Mouse (Mus musculus) layer of hippocampus, postnatal 36 days (tissue): ENCODE results near the gene Gm17334. TPM values are rescaled to one million over a fixed set of nuclear protein-coding genes. Genes with fewer than 3 reads are reported as not detected.
A peak's percentile ranks its signal among the peaks of the same experiment; 100 is the strongest.
"Not testable (repeated sequence)": the region's sequence is repeated elsewhere in the genome, so short reads cannot be mapped to it uniquely, and the experiment has no call there.

Source experiments
- DNase-seq, 2 experiments: peaks; one replicate each; pipeline ENCODE4 v3.0.0; 2022
- total RNA-seq, 2 experiments: library from RNA; stranded (reverse); gene quantifications; 2 replicates each; pipeline ENCODE4 v1.2.3; 2021

The Gm17334 gene
- total RNA-seq, 2 experiments from 2014 or later: 1.0 TPM

GRCm38 (mm10) chr11:53770125-53770791 lies 2.7 kb downstream of the Gm17334 start:
- peak; percentile 48 to 65 for DNase-seq

- DNase-seq: peak; percentile 78 to 83
Observed at GRCm38 (mm10) chr11:53769760-53770124, 3.2 kb downstream of the Gm17334 start, which contains the start of gene Irf1. Gene Irf1, plus strand, starts transcription at chr11:53770014.

DNA sequence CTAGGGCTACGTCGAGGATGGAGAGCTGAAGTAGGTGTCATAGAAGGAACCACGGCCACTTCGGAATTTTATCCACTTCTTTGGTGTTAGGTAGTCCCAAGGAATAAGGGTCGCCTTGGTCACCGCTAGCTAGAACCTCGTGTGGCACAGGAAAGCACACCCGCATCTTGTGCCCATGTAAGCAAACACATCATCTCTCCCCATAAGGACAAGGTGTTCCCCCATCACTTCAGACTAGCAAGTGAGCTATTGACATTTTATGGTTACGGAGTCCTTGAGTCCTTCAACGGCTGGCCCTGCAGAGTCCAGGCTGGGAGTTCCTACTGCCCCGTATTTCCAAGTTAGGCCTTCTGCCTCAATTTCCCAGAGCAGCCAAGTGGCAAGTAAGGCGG lies 3.8 kb downstream of the Gm17334 start:
- no peak for DNase-seq

- DNase-seq: no peak
Observed at GRCm38 (mm10) chr11:53768422-53769184, 4.4 kb downstream of the Gm17334 start.

DNA sequence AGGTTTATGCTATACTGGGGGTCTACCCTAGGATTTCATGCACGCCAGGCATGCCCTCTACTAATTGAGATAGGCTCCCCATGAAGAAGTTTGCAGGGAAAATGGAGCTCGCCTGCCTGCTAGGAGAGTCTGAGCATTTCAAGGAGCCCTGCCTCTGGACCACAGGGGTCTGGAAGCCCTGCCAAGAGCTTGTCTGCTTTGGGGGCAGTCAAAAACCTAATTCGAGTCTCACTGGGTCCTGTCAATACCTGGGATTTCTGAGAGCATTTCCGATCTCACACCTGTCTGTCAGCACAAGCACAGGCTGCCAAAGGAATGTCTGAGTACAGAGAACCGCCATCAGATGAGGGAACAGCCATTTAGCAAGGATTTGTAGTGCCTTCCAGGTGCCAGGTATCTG lies 8.4 kb downstream of the Gm17334 start:
- DNase-seq: no peak

GRCm38 (mm10) chr11:53763496-53764140 lies 9.4 kb downstream of the Gm17334 start:
- peak; percentile 71 to 75 for DNase-seq

GRCm38 (mm10) chr11:53762827-53763495 lies 10.0 kb downstream of the Gm17334 start:
- DNase-seq: peak in 1 of 2 experiments; percentile 28

DNA sequence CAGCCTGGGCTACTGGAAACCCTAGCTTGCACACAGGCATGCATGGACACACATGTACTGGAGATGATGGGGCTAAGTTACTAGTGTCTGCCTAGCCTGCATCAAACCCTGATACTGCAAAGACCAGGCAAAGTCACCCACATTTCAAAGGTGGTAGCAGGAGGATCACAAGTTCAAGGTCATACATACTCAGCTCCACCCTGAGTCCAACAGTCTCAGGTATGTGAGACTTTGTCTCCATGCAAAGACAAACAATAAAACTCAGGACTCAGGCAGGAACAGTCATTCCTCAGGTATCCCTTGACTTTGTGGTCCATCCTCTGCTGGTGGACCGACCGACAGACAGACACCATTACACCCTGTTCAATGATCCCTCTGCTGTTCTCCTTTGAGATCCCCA lies 10.6 kb downstream of the Gm17334 start:
- no peak for DNase-seq

DNA sequence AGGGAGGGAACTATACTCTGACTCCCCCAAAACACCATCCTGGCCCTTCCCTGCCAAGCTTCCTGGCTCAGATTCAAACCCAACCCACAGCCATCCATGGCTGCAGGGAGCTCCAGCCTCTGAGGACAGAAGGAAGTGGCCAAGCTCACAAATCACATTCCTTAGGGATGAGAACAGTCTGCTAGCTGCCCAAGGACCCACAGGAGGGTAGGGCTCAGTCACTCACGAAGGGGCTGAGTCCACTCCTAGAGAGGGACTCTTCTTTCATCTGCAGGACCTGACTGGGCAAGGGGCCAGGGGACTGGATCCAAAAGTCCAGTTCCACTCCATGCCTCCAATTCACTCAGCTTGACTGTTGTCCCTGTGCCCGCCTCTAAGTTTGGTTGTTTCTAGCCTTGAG lies 11.2 kb downstream of the Gm17334 start:
- no peak for DNase-seq

DNA sequence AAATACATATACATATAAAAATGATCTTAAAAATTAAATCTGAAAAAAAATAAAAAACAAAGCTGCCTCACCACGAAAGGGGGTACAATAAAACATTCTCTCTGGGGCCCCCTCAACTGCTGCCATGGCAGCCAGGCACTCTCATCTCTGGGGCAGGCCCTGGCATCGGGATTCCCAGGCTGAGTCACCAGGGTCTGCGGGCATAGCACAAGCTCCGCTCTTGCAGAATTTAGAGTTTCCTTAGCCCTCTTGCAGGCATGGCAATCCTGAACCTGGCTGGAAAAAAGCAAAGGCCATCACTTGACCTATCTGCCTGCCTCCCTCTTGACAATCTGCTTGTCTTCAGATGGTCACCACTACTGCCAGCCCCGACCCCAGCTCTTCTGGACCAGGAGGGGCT lies 11.7 kb downstream of the Gm17334 start:
- DNase-seq: no peak

DNA sequence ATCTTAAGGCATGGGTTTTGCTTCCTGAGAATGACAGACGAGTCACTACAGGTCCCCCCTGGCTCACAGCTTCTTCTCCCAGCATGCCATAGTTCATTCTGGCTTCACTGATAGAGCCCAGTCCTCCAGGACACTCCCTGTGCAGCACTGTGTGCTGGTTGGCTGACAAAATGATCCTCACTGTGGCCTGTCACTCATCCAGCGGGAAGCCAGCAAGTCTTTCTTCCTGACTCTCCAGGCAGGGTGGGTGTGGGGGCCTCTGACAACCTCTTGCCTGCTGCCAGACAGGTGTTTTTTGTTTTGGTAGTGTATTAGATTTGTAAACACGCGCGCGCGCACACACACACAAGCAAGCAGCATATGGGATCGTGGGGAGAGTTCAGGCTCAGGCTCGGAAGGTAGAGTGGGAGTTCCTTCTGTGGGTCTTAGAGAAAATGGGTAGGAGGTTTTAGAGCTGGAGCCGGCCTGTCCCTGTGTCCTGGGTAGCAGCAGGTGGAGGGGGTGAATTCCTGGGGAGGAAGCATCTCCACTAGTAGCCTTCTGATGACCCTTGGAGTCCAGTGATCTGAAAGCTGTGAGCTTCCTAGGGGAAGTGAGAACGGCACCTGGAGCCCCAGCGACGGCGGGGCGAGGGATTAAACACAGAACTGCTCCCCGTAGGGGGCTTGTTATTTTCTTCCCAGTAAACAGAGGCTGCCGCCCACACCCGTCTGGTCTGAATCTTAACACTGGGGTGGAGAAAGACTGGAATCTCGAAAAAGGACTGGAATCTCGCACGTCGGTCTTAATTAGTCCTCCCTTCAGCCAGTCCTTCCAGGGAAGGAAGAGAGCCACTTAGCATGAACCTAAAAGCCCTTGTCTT lies 13.2 kb downstream of the Gm17334 start:
- no peak for DNase-seq

- no peak for DNase-seq
Observed at GRCm38 (mm10) chr11:53758791-53759351, 14.1 kb downstream of the Gm17334 start.

- not testable (repeated sequence) for DNase-seq
Observed at GRCm38 (mm10) chr11:53758033-53758432, 15.0 kb downstream of the Gm17334 start.

DNA sequence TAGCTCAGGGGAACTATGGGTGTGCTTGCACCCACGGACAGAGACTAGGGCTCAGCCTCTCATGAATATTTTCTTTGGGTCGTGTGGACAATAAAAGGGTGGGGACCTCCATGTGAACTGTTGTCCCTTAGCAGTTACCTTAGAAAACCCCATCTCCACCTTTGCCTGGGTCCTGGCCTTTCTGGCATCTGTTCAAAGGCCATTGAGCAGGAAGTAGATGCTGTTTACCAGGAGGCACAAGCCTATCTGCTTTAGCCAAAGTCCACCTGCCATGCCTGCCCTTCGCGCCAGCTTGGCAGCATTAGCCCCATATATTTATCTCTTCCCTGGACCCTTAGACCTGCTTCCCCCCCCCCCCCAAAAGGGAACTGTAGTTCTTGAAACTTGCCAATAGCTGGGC lies 15.4 kb downstream of the Gm17334 start:
- no peak for DNase-seq

DNA sequence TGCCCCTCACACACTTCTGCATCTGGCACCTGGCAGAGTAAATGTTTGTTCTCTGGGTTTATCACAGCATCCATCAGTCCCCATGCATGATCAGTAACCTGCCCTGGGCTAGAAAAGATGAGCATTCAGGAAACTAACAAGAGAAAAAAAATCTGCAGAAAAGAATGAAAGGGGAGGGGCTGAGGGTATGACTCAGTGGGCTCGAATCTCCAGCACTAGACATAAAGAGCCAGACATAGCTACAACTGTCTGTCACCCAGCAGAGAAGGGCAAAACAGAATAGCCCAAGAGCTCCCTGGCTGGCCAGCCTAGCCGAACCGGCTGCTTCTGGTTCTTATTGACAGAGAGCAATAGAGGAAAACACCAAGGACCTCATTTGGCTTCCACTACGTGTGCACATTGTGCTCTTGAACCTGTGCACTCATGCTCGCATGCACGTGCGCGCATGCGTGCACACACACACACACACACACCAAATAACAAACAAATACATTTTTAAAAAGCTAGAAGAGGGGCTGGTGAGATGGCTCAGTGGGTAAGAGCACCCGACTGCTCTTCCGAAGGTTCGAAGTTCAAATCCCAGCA lies 17.9 kb downstream of the Gm17334 start:
- no peak for DNase-seq

DNA sequence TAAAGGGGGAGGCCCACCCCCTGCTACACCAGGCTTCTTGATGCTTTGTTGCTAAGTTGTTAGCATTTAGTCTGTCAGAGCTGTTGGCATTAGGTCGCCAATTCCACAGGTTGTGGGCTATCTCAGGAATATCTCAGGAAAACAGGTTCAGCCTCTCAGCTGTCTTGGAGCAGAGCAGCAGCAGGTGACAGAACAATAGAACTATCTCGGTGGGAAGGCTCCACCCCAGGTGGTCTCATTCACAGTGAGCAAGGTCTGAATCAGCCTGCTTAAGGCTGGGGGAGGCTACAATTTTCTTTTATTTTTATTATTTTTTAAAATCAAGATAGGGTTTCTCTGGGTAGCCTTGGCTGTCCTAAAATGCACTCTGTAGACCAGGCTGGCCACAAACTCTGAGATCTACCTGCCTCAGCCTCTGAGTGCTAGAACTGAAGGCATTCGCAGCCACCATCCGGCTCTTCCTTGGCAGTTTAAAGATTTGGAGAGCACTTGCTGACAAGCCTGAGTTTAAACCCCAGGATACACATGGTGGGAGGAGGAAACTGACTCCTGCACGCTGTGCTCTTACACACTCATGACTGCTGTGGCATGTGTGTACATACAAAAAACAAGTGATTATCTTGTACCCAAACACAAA lies 23.2 kb downstream of the Gm17334 start:
- DNase-seq: no peak

GRCm38 (mm10) chr11:53749306-53749705 lies 23.7 kb downstream of the Gm17334 start:
- no peak for DNase-seq

DNA sequence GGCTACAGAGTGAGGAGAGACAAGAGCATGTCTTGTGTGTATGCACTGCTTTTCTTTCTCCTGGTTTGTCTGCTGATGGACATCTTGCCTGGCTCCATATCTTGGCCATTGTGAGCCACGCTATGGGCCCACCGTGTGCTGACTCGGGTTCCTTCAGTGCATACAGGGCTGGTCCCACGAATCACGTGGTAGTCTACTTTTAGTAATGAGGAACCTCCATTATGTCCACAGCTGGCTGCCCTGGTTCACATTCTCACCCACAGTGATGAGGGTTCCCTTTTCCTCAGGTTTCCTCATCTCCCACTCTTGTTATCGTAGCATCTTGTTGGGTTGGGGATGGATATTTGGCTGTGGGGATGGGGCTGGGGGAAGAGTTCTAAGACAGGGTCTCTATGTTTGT lies 24.4 kb downstream of the Gm17334 start:
- no peak for DNase-seq

DNA sequence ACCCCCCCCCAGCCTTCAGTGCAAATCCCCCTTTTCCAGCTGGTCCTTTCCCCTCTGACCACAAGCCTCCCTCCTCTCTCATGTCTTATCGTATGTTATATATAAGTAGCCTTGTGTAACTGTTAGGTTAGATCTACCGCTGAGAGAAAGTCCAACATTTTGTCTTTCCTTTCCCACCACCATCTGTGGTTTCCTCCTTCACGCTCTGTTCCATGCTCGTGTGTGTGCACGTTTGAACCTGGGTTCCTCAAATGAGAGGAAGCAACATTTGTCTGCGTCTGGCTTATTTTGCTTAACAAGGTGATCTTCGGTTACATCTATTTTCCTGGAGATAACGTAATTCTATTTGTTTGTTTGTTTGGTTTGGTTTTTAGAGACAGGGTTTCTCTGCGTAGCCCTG lies 25.0 kb downstream of the Gm17334 start:
- DNase-seq: no peak

- DNase-seq: no peak
Observed at GRCm38 (mm10) chr11:53745260-53745659, 27.7 kb downstream of the Gm17334 start.

DNA sequence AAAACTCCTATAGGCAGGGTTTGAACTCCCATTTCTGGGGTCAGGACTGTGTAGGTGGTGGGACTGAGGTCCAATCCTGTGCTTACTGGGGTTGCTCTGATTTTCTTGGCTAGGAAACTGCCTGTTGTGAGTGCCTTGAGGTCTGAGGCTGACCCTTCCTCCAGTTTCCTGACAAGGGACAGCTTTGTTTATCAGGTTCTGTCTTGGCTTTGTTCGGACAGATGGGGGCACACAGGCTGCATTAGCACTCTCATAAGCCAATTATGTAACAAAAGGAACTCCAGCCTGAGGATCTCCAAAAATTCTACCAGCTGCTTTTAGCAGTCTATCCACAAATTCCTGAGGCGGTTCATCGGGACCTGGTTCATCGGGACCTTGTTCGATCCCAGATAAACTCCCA lies 30.6 kb downstream of the Gm17334 start:
- DNase-seq: no peak
